Mouse (Mus musculus) effector memory CD4-positive, alpha-beta T cell, adult 7 months (primary cell): ENCODE results near the gene Kcnj13. TPM values are rescaled to one million over a fixed set of nuclear protein-coding genes. Genes with fewer than 3 reads are reported as not detected.

Source experiments
- polyA plus RNA-seq: library from polyadenylated mRNA; unstranded; fragments of 100-300 nt; shearing (Covaris generic); gene quantifications from one replicate; pipeline ENCODE4 v1.2.1, GENCODE M21; 2017

The Kcnj13 gene
- 2.4 TPM for polyA plus RNA-seq

DNA sequence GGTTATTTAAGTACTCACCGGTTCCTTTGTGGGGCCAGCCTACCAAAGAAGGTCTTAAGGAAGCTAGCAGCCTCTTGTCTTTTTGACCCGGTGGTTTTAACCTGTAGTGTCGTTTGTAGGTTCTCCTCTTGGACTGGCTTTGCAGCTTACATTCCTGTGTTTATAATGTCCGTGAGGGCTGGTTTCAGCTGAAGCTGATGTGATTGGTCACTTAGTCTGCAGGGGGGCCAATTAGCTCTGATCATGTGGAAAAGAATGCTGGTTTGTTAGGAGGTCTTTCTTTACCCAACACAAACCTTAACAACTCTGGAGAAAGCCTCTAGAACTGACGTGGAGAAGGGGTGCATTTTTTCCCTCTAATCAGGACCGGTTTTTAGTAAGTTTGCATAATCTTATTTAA is at the start of gene Kcnj13:
TSS of gene Kcnj13 (minus strand) at position 136 of the 400 bp plus-strand sequence.

Other genes starting within 250 kb of the Kcnj13 start
- not detected for gene Ecel1, start 238.2 kb downstream of the Kcnj13 start, polyA plus RNA-seq
- gene Prss56, start 211.4 kb downstream of the Kcnj13 start, polyA plus RNA-seq: not detected
- gene Chrnd, start 204.1 kb downstream of the Kcnj13 start, polyA plus RNA-seq: not detected
- not detected for gene Chrng, start 190.1 kb downstream of the Kcnj13 start, polyA plus RNA-seq
- gene Eif4e2, start 180.8 kb downstream of the Kcnj13 start, polyA plus RNA-seq: 167 TPM
- gene Efhd1, start 130.4 kb downstream of the Kcnj13 start, polyA plus RNA-seq: not detected
- gene Gigyf2, start 67.7 kb downstream of the Kcnj13 start, polyA plus RNA-seq: 62.7 TPM
- gene Snorc, start 75.5 kb upstream of the Kcnj13 start, polyA plus RNA-seq: not detected
- gene Neu2, start 115.2 kb upstream of the Kcnj13 start, polyA plus RNA-seq: not detected
- gene Ngef, start 179.1 kb upstream of the Kcnj13 start, polyA plus RNA-seq: 0.13 TPM
- 213 TPM for gene Inpp5d, start 225.6 kb upstream of the Kcnj13 start, polyA plus RNA-seq